Mouse (Mus musculus): ENCODE results near the gene Mfap1a.
"Not testable (repeated sequence)": the region's sequence is repeated elsewhere in the genome, so short reads cannot be mapped to it uniquely, and the experiment has no call there.

GRCm38 (mm10) chr2:121512991-121513765 is 6.7 kb upstream of the Mfap1a start:
- not testable (repeated sequence) for TF ChIP-seq MYOD1 (IDR thresholded peaks at IDR 0.05; ENCODE audit: control insufficient read depth in 1 of 3, insufficient read length in 2 of 3, low read depth in 2 of 3); SRF (IDR thresholded peaks at IDR 0.05; ENCODE audit: control insufficient read depth, insufficient read length, low read depth); TCF3 (IDR thresholded peaks at IDR 0.05; ENCODE audit: insufficient read length, low read depth); TCF12 (IDR thresholded peaks at IDR 0.05; ENCODE audit: insufficient read depth, poor library complexity, severe bottlenecking); E2F4 (IDR thresholded peaks at IDR 0.05; ENCODE audit: insufficient read depth); POLR2AphosphoS2 (IDR thresholded peaks at IDR 0.05; ENCODE audit: insufficient read length, low read depth); USF1 (IDR thresholded peaks at IDR 0.05; ENCODE audit: low read depth); POLR2A (IDR thresholded peaks at IDR 0.05; ENCODE audit: insufficient read length, low read depth); MAX (IDR thresholded peaks at IDR 0.05; ENCODE audit: low read depth); CEBPB (IDR thresholded peaks at IDR 0.05; ENCODE audit: insufficient read depth, poor library complexity, severe bottlenecking)
